Mouse (Mus musculus) mouse trophoblast stem cell (cell line): ENCODE data around the gene R3hdm4.

Experiments
- in situ Hi-C, 2 experiments: fragments of 300-500 bp; cut with MseI, MboI; formaldehyde crosslinking; loops; 2 replicates in 1 of 2; 3 replicates in 1 of 2; pipeline ENCODE4 v1.15.1; 2025

The R3hdm4 gene

DNA sequence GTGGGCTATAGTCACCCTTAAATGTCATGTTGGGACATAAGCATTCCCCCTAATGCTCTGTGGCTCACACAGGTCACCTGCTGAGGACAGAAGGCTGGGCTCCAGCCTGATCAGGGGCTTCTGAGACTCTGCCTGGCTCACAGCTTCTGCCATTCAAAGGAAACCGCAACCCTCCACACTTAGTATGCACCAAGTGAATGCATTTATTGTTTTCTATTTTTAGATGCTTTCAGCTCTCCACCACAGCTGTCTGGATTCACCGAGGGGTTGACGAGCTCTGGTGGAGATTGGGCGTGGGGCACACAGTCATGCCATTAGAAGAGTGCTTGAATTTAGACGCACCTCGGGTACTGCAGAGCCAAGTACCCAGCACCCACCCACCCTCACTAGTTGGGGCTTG is 47.7 kb downstream of the R3hdm4 start:
- in situ Hi-C loops, result no loop called here

DNA sequence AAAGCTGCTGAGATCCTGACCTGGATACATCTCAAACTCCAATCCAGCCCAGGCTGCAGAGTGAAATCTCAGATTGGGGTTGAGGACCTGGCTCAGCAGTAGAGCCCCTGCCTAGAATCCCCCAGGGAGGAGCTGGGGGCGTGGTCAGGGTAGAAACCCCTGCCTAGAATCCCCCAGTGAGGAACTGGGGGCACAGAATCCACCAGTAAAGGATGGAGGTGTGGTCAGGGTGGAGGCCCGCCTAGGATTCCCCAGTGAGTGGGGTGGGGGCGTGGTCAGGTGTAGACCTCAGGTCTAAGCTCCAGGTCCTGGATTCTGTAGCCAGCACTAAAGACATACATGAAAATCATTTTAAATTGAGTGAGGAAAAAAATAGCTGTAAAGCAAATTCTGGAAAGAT is 48.1 kb downstream of the R3hdm4 start:
- in situ Hi-C loops, result no loop called here

- in situ Hi-C loops, result no loop called here
Measured at GRCm38 (mm10) chr10:79871845-79872244, 49.2 kb downstream of the R3hdm4 start.

DNA sequence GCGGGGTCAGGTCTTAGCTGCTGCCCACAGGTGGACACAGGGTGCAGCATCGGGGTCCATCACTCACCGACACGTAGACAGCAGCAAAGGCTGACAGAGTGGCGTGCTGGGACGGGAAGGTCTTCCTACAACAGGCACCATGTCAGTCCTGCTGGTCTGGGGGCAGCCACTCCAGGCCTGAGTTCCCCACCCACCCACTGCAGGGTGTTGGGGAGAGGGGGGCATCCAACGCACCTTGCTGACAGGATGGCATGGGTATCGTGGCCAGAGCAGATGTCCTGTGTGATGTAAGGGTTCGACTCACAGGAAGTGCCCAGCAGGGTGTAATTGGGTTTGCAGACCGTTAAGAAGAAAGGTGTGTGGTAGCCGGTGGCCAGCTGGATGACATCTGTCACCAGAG is 54.4 kb downstream of the R3hdm4 start:
- in situ Hi-C loops, result no loop called here

GRCm38 (mm10) chr10:79865801-79866295 is 55.2 kb downstream of the R3hdm4 start:
- in situ Hi-C loops, result no loop called here

- in situ Hi-C loops, result no loop called here
Measured at GRCm38 (mm10) chr10:79865189-79865601, 55.8 kb downstream of the R3hdm4 start.

GRCm38 (mm10) chr10:79864351-79865188 is 56.4 kb downstream of the R3hdm4 start:
- in situ Hi-C loops, result no loop called here

DNA sequence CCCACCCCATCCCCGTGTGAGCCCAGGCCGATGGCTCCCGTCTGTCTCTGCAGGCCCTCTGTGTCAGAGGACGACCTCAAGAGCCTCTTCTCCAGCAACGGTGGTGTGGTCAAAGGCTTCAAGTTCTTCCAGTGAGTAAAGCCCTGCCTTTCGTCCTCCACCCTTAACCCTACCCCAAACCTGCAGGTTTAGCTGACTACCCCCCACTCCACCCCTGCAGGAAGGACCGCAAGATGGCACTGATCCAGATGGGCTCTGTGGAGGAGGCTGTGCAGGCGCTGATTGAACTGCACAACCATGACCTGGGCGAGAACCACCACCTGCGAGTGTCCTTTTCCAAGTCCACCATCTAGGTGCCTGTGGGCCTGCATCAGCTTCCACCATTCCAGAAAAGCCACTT is 58.1 kb downstream of the R3hdm4 start:
- in situ Hi-C loops, result no loop called here

DNA sequence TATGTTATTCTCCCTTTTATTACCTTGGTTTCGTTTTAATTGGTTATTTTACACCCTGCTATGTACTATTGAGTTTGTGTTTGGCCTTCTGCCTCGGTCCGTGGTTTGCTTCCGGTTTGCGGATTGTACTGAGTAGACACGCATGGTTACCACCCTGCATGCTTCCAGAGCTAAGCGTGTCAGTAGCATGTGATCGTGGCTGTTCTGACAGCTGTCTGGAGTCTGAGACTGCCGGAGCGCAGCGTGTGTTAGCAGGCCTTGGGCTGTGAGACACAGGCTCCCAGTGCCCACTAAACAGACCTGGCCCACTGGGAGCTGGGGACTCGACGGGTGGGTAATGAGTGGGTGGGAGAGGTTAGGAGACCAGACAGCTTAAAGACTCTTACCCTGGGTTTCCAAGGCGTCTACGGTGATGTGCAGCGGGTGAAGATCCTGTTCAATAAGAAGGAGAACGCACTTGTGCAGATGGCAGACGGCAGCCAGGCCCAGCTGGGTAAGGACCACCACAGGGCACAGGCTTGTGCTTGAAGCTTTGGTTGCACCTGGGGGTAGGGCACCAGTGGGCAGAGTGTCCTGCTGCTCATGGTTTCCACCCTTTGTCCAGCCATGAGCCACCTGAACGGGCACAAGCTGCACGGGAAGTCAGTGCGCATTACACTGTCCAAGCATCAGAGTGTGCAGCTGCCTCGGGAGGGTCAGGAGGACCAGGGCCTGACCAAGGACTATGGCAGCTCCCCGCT is 58.8 kb downstream of the R3hdm4 start:
- in situ Hi-C loops, result no loop called here

- in situ Hi-C loops, result no loop called here
Measured at GRCm38 (mm10) chr10:79861230-79862048, 59.6 kb downstream of the R3hdm4 start.

GRCm38 (mm10) chr10:79860079-79860911 is 60.7 kb downstream of the R3hdm4 start:
- in situ Hi-C loops, result no loop called here
